Mouse (Mus musculus): ENCODE results near the gene Kcnk5. TPM values are rescaled to one million over a fixed set of nuclear protein-coding genes. Genes with fewer than 3 reads are reported as not detected.

Gene Kcnk5
- total RNA-seq, 2 experiments from 2014 or later: 0.57 to 0.59 TPM

- DNase-seq (ENCODE audit: low spot score): no peak
Measured at GRCm38 (mm10) chr14:20168478-20168877, 13.1 kb downstream of the Kcnk5 start.

- DNase-seq (ENCODE audit: low spot score): no peak
Measured at GRCm38 (mm10) chr14:20168054-20168453, 13.6 kb downstream of the Kcnk5 start.

- no peak for DNase-seq (ENCODE audit: low spot score)
Measured at GRCm38 (mm10) chr14:20165413-20165812, 16.2 kb downstream of the Kcnk5 start.

- no peak for DNase-seq (ENCODE audit: low spot score)
Measured at GRCm38 (mm10) chr14:20164438-20164837, 17.2 kb downstream of the Kcnk5 start.

- DNase-seq (ENCODE audit: low spot score): peak; percentile 60
Measured at GRCm38 (mm10) chr14:20162686-20163085, 18.9 kb downstream of the Kcnk5 start.

- DNase-seq (ENCODE audit: low spot score): no peak
Measured at GRCm38 (mm10) chr14:20158727-20159681, 22.6 kb downstream of the Kcnk5 start.

- no peak for DNase-seq (ENCODE audit: low spot score)
Measured at GRCm38 (mm10) chr14:20157595-20157994, 24.0 kb downstream of the Kcnk5 start.

GRCm38 (mm10) chr14:20155718-20156117 lies 25.9 kb downstream of the Kcnk5 start:
- DNase-seq (ENCODE audit: low spot score): no peak

- no peak for DNase-seq (ENCODE audit: low spot score)
Measured at GRCm38 (mm10) chr14:20154937-20155336, 26.7 kb downstream of the Kcnk5 start.

GRCm38 (mm10) chr14:20154245-20154644 lies 27.4 kb downstream of the Kcnk5 start:
- no peak for DNase-seq (ENCODE audit: low spot score)

GRCm38 (mm10) chr14:20149127-20150080 lies 32.2 kb downstream of the Kcnk5 start:
- DNase-seq (ENCODE audit: low spot score): no peak

- no peak for DNase-seq (ENCODE audit: low spot score)
Measured at GRCm38 (mm10) chr14:20148514-20148913, 33.1 kb downstream of the Kcnk5 start.

GRCm38 (mm10) chr14:20147854-20148253 lies 33.8 kb downstream of the Kcnk5 start:
- DNase-seq (ENCODE audit: low spot score): no peak

- DNase-seq (ENCODE audit: low spot score): no peak
Measured at GRCm38 (mm10) chr14:20144093-20144492, 37.5 kb downstream of the Kcnk5 start.

GRCm38 (mm10) chr14:20138484-20139355 lies 42.9 kb downstream of the Kcnk5 start, which contains the start of gene Saysd1:
TSS of gene Saysd1 (minus strand) at chr14:20138534.
- DNase-seq (ENCODE audit: low spot score): no peak

GRCm38 (mm10) chr14:20134965-20135671 lies 46.5 kb downstream of the Kcnk5 start:
- DNase-seq (ENCODE audit: low spot score): no peak

- no peak for DNase-seq (ENCODE audit: low spot score)
Measured at GRCm38 (mm10) chr14:20128162-20128561, 53.4 kb downstream of the Kcnk5 start.

GRCm38 (mm10) chr14:20127406-20128087 lies 54.1 kb downstream of the Kcnk5 start:
- DNase-seq (ENCODE audit: low spot score): no peak

- DNase-seq (ENCODE audit: low spot score): no peak
Measured at GRCm38 (mm10) chr14:20120868-20121267, 60.7 kb downstream of the Kcnk5 start.

- no peak for DNase-seq (ENCODE audit: low spot score)
Measured at GRCm38 (mm10) chr14:20120012-20120411, 61.6 kb downstream of the Kcnk5 start.

Measured in gastrocnemius, adult 18-20 months (tissue).